Mouse (Mus musculus) thymus, adult 18-20 months (tissue): ENCODE data around the gene Tank.

Experiments
- DNase-seq, 2 experiments: peaks; one replicate each; pipeline ENCODE4 v3.0.0; 2022; ENCODE audit warnings: mixed read lengths in 2 of 2

The Tank gene

GRCm38 (mm10) chr2:61578433-61578832, at the start of gene Tank:
Gene Tank (plus strand): TSS chr2:61578585.
- DNase-seq: peak in 1 of 2 experiments; percentile 9

GRCm38 (mm10) chr2:61532326-61532725, 46.1 kb upstream of the Tank start:
- DNase-seq: no peak

GRCm38 (mm10) chr2:61533131-61533530, 45.3 kb upstream of the Tank start:
- DNase-seq: no peak

- no peak for DNase-seq
Observed at GRCm38 (mm10) chr2:61536901-61537300, 41.5 kb upstream of the Tank start.

- no peak for DNase-seq
Observed at GRCm38 (mm10) chr2:61539378-61539777, 39.0 kb upstream of the Tank start.

- no peak for DNase-seq
Observed at GRCm38 (mm10) chr2:61542426-61542825, 36.0 kb upstream of the Tank start.

GRCm38 (mm10) chr2:61545666-61546065, 32.7 kb upstream of the Tank start:
- no peak for DNase-seq

- DNase-seq: no peak
Observed at GRCm38 (mm10) chr2:61548021-61548420, 30.4 kb upstream of the Tank start.

- no peak for DNase-seq
Observed at GRCm38 (mm10) chr2:61551680-61552079, 26.7 kb upstream of the Tank start.

- no peak for DNase-seq
Observed at GRCm38 (mm10) chr2:61555367-61555766, 23.0 kb upstream of the Tank start.

GRCm38 (mm10) chr2:61555825-61556224, 22.6 kb upstream of the Tank start:
- DNase-seq: no peak

GRCm38 (mm10) chr2:61556639-61557038, 21.7 kb upstream of the Tank start:
- DNase-seq: no peak

GRCm38 (mm10) chr2:61557848-61558471, 20.4 kb upstream of the Tank start:
- DNase-seq: no peak

GRCm38 (mm10) chr2:61561058-61561457, 17.3 kb upstream of the Tank start:
- DNase-seq: no peak

GRCm38 (mm10) chr2:61563202-61563601, 15.2 kb upstream of the Tank start:
- no peak for DNase-seq

GRCm38 (mm10) chr2:61567045-61567783, 11.2 kb upstream of the Tank start:
- DNase-seq: no peak

GRCm38 (mm10) chr2:61569181-61569580, 9.2 kb upstream of the Tank start:
- no peak for DNase-seq

GRCm38 (mm10) chr2:61571343-61571955, 6.9 kb upstream of the Tank start:
- DNase-seq: no peak

GRCm38 (mm10) chr2:61576497-61576896, 1.9 kb upstream of the Tank start:
- no peak for DNase-seq

GRCm38 (mm10) chr2:61576928-61577695, 1.3 kb upstream of the Tank start:
- DNase-seq: no peak

- no peak for DNase-seq
Observed at GRCm38 (mm10) chr2:61577696-61578062, 706 bp upstream of the Tank start.

GRCm38 (mm10) chr2:61579501-61579990, 1.2 kb downstream of the Tank start:
- DNase-seq: no peak

GRCm38 (mm10) chr2:61580091-61580490, 1.7 kb downstream of the Tank start:
- DNase-seq: no peak
